Mouse (Mus musculus): Measurements from ENCODE around the gene Sacs. TPM values are rescaled to one million over a fixed set of nuclear protein-coding genes. Genes with fewer than 3 reads are reported as not detected.

Gene Sacs
- polyA plus RNA-seq, 1 experiment = 0.02 TPM

GRCm38 (mm10) chr14:61172548-61173158 lies 34.4 kb downstream of the Sacs start:
- peaks cover 40% of the 10 kb centered on the region for H3K4me1 ChIP-seq (ENCODE audit: control insufficient read depth)
- peak overlapping the region; percentile 78 for H3K4me3 ChIP-seq (replicated peaks)
- TF ChIP-seq TAL1 (IDR thresholded peaks at IDR 0.05; ENCODE audit: low read length) (no peak), GATA1 (IDR thresholded peaks at IDR 0.05; ENCODE audit: low read length) (peak; percentile 88)
- peaks cover 22% of the 10 kb centered on the region for H3K36me3 ChIP-seq (ENCODE audit: control insufficient read depth)
- no peaks in the 10 kb centered on the region for H3K9me3 ChIP-seq (ENCODE audit: control insufficient read depth, low read length)
- peaks cover 17% of the 10 kb centered on the region for H3K27me3 ChIP-seq (ENCODE audit: control insufficient read depth)

GRCm38 (mm10) chr14:61173229-61173628 lies 35.0 kb downstream of the Sacs start:
- peaks cover 17% of the 10 kb centered on the region for H3K27me3 ChIP-seq (ENCODE audit: control insufficient read depth)
- H3K4me3 ChIP-seq (replicated peaks) = peak overlapping the region; percentile 78
- H3K36me3 ChIP-seq (ENCODE audit: control insufficient read depth) = peaks cover 22% of the 10 kb centered on the region
- TF ChIP-seq GATA1 (IDR thresholded peaks at IDR 0.05; ENCODE audit: low read length) (no peak), TAL1 (IDR thresholded peaks at IDR 0.05; ENCODE audit: low read length) (no peak)
- no peaks in the 10 kb centered on the region for H3K9me3 ChIP-seq (ENCODE audit: control insufficient read depth, low read length)
- peaks cover 40% of the 10 kb centered on the region for H3K4me1 ChIP-seq (ENCODE audit: control insufficient read depth)

GRCm38 (mm10) chr14:61191904-61192303 lies 53.6 kb downstream of the Sacs start:
- Histone ChIP-seq H3K27me3 (ENCODE audit: control insufficient read depth) (no peaks in the 10 kb centered on the region), H3K9me3 (ENCODE audit: control insufficient read depth, low read length) (no peaks in the 10 kb centered on the region), H3K4me3 (replicated peaks) (no peak overlapping the region), H3K4me1 (ENCODE audit: control insufficient read depth) (no peaks in the 10 kb centered on the region), H3K36me3 (ENCODE audit: control insufficient read depth) (peaks cover 71% of the 10 kb centered on the region)
- no peak for TF ChIP-seq TAL1 (IDR thresholded peaks at IDR 0.05; ENCODE audit: low read length)
- peak; percentile 65 for TF ChIP-seq GATA1 (IDR thresholded peaks at IDR 0.05; ENCODE audit: low read length)

GRCm38 (mm10) chr14:61192326-61192725 lies 54.1 kb downstream of the Sacs start:
- H3K9me3 ChIP-seq (ENCODE audit: control insufficient read depth, low read length) = no peaks in the 10 kb centered on the region
- H3K4me3 ChIP-seq (replicated peaks) = no peak overlapping the region
- peaks cover 72% of the 10 kb centered on the region for H3K36me3 ChIP-seq (ENCODE audit: control insufficient read depth)
- no peaks in the 10 kb centered on the region for H3K4me1 ChIP-seq (ENCODE audit: control insufficient read depth)
- no peaks in the 10 kb centered on the region for H3K27me3 ChIP-seq (ENCODE audit: control insufficient read depth)
- TF ChIP-seq GATA1 (IDR thresholded peaks at IDR 0.05; ENCODE audit: low read length) (no peak), TAL1 (IDR thresholded peaks at IDR 0.05; ENCODE audit: low read length) (no peak)

GRCm38 (mm10) chr14:61194416-61194815 lies 56.2 kb downstream of the Sacs start:
- H3K4me1 ChIP-seq (ENCODE audit: control insufficient read depth) = no peaks in the 10 kb centered on the region
- H3K27me3 ChIP-seq (ENCODE audit: control insufficient read depth) = no peaks in the 10 kb centered on the region
- peaks cover 71% of the 10 kb centered on the region for H3K36me3 ChIP-seq (ENCODE audit: control insufficient read depth)
- TF ChIP-seq TAL1 (IDR thresholded peaks at IDR 0.05; ENCODE audit: low read length) (no peak), GATA1 (IDR thresholded peaks at IDR 0.05; ENCODE audit: low read length) (no peak)
- H3K4me3 ChIP-seq (replicated peaks) = no peak overlapping the region
- no peaks in the 10 kb centered on the region for H3K9me3 ChIP-seq (ENCODE audit: control insufficient read depth, low read length)

GRCm38 (mm10) chr14:61210111-61210510 lies 71.9 kb downstream of the Sacs start:
- Histone ChIP-seq H3K9me3 (ENCODE audit: control insufficient read depth, low read length) (peaks cover 92% of the 10 kb centered on the region), H3K4me3 (replicated peaks) (no peak overlapping the region), H3K4me1 (ENCODE audit: control insufficient read depth) (no peaks in the 10 kb centered on the region), H3K36me3 (ENCODE audit: control insufficient read depth) (peaks cover 18% of the 10 kb centered on the region), H3K27me3 (ENCODE audit: control insufficient read depth) (no peaks in the 10 kb centered on the region)
- TF ChIP-seq GATA1 (IDR thresholded peaks at IDR 0.05; ENCODE audit: low read length) (no peak), TAL1 (IDR thresholded peaks at IDR 0.05; ENCODE audit: low read length) (no peak)

- peaks cover 81% of the 10 kb centered on the region for H3K9me3 ChIP-seq (ENCODE audit: control insufficient read depth, low read length)
- no peak overlapping the region for H3K4me3 ChIP-seq (replicated peaks)
- H3K27me3 ChIP-seq (ENCODE audit: control insufficient read depth) = no peaks in the 10 kb centered on the region
- H3K36me3 ChIP-seq (ENCODE audit: control insufficient read depth) = peaks cover 6% of the 10 kb centered on the region
- no peaks in the 10 kb centered on the region for H3K4me1 ChIP-seq (ENCODE audit: control insufficient read depth)
- no peak for TF ChIP-seq GATA1 (IDR thresholded peaks at IDR 0.05; ENCODE audit: low read length)
- TF ChIP-seq TAL1 (IDR thresholded peaks at IDR 0.05; ENCODE audit: low read length) = no peak
These were observed 73.5 kb downstream of the Sacs start for GRCm38 (mm10) chr14:61211754-61212153.

GRCm38 (mm10) chr14:61221166-61221565 lies 82.9 kb downstream of the Sacs start:
- Histone ChIP-seq H3K27me3 (ENCODE audit: control insufficient read depth) (no peaks in the 10 kb centered on the region), H3K9me3 (ENCODE audit: control insufficient read depth, low read length) (peaks cover 2% of the 10 kb centered on the region; the same call in 1 of the 2 replicates), H3K4me1 (ENCODE audit: control insufficient read depth) (no peaks in the 10 kb centered on the region), H3K4me3 (replicated peaks) (no peak overlapping the region), H3K36me3 (ENCODE audit: control insufficient read depth) (no peaks in the 10 kb centered on the region)
- TF ChIP-seq TAL1 (IDR thresholded peaks at IDR 0.05; ENCODE audit: low read length) = no peak
- TF ChIP-seq GATA1 (IDR thresholded peaks at IDR 0.05; ENCODE audit: low read length) = no peak

GRCm38 (mm10) chr14:61222506-61222905 lies 84.2 kb downstream of the Sacs start:
- no peaks in the 10 kb centered on the region for H3K4me1 ChIP-seq (ENCODE audit: control insufficient read depth)
- no peaks in the 10 kb centered on the region for H3K27me3 ChIP-seq (ENCODE audit: control insufficient read depth)
- no peak for TF ChIP-seq GATA1 (IDR thresholded peaks at IDR 0.05; ENCODE audit: low read length)
- no peak for TF ChIP-seq TAL1 (IDR thresholded peaks at IDR 0.05; ENCODE audit: low read length)
- H3K9me3 ChIP-seq (ENCODE audit: control insufficient read depth, low read length) = peaks cover 2% of the 10 kb centered on the region; the same call in 1 of the 2 replicates
- no peaks in the 10 kb centered on the region for H3K36me3 ChIP-seq (ENCODE audit: control insufficient read depth)
- no peak overlapping the region for H3K4me3 ChIP-seq (replicated peaks)
